In genomic region chr16:25960345-25960744, GRCm38 (mm10) we compare ENCODE assay signal across 12 mouse cellular contexts.
DNase-seq lines count a peak whose midpoint lies in the region; ATAC-seq and TF ChIP-seq lines count a peak whose summit lies in the region.
"Had no signal": no experiment of that assay in that cellular context is flagged by ENCODE, and none has a peak within 500 bp of the region (broad histone marks: within the 10 kb centered on the region; RNA-seq: fewer than 3 reads in every experiment).

No protein-coding gene starts in this region.

- no peak overlapping the region for H3K4me2 ChIP-seq in forebrain, embryonic 16.5 days (ENCODE audit: low read length)
- no peak overlapping the region for H3K4me2 ChIP-seq in liver, embryonic 11.5 days
- no peak overlapping the region for H3K4me2 ChIP-seq in liver, postnatal 0 days (ENCODE audit: low read depth, low read length)

- H3K4me3 ChIP-seq in forebrain, embryonic 16.5 days (replicated peaks; ENCODE audit: low read length), result no peak overlapping the region
- H3K4me3 ChIP-seq in liver, embryonic 11.5 days (ENCODE audit: low read depth, low read length), result no peak overlapping the region
- H3K4me3 ChIP-seq in liver, postnatal 0 days (ENCODE audit: low read depth, low read length), result no peak overlapping the region
- H3K4me3 ChIP-seq: erythroblast, embryonic 14.5 days had no signal

- no peaks in the 10 kb centered on the region for H3K27me3 ChIP-seq in forebrain, embryonic 16.5 days (replicated peaks; ENCODE audit: control insufficient read depth, insufficient read depth, low read length)
- H3K27me3 ChIP-seq in liver, embryonic 11.5 days (replicated peaks; ENCODE audit: control insufficient read depth, insufficient read depth, low read length), result no peaks in the 10 kb centered on the region
- no peaks in the 10 kb centered on the region for H3K27me3 ChIP-seq in liver, postnatal 0 days (ENCODE audit: insufficient read depth, low read length)

- H3K9ac ChIP-seq in forebrain, embryonic 16.5 days (replicated peaks; ENCODE audit: low read depth, low read length), result no peak overlapping the region
- no peak overlapping the region for H3K9ac ChIP-seq in liver, embryonic 11.5 days (ENCODE audit: low read depth, low read length)
- no peak overlapping the region for H3K9ac ChIP-seq in liver, postnatal 0 days (replicated peaks)

- H3K4me1 ChIP-seq in forebrain, embryonic 16.5 days (replicated peaks; ENCODE audit: control insufficient read depth, insufficient read depth, low read length), result peaks cover 5% of the 10 kb centered on the region; the same call in 1 of the 2 replicates
- H3K4me1 ChIP-seq in liver, embryonic 11.5 days (replicated peaks; ENCODE audit: control insufficient read depth, insufficient read depth, low read length), result no peaks in the 10 kb centered on the region
- no peaks in the 10 kb centered on the region for H3K4me1 ChIP-seq in liver, postnatal 0 days (ENCODE audit: insufficient read depth)

- no peaks in the 10 kb centered on the region for H3K36me3 ChIP-seq in forebrain, embryonic 16.5 days (ENCODE audit: control insufficient read depth, insufficient read depth)
- no peaks in the 10 kb centered on the region for H3K36me3 ChIP-seq in liver, embryonic 11.5 days (ENCODE audit: control insufficient read depth, insufficient read depth, low read length)
- H3K36me3 ChIP-seq in liver, postnatal 0 days (replicated peaks; ENCODE audit: insufficient read depth, low read length), result no peaks in the 10 kb centered on the region

- no peak for TF ChIP-seq CTCF in brain, embryonic 14.5 days (IDR thresholded peaks at IDR 0.05; ENCODE audit: borderline replicate concordance, extremely low read depth, insufficient read depth, insufficient read length)
- no peak for TF ChIP-seq CTCF in liver, postnatal 0 days (IDR thresholded peaks at IDR 0.05; ENCODE audit: low read depth)

- no peaks in the 10 kb centered on the region for H3K9me3 ChIP-seq in forebrain, embryonic 16.5 days (ENCODE audit: control insufficient read depth, low read length)
- H3K9me3 ChIP-seq in liver, embryonic 11.5 days (ENCODE audit: control insufficient read depth, low read length), result no peaks in the 10 kb centered on the region
- no peaks in the 10 kb centered on the region for H3K9me3 ChIP-seq in liver, postnatal 0 days (ENCODE audit: low read length)

- peak; percentile 87 for DNase-seq in brain, embryonic 14.5 days (ENCODE audit: low read depth)
- peak; percentile 82 for DNase-seq in layer of hippocampus, adult 9-11 months
- peak; percentile 67 for DNase-seq in left cerebral cortex, postnatal 4 days
- no peak for DNase-seq in testis, postnatal 14 days (ENCODE audit: low spot score)
- no peak for DNase-seq in liver, embryonic 11.5 days (ENCODE audit: low spot score)
- no peak for DNase-seq in liver, postnatal 0 days
- DNase-seq: heart, adult 18-20 months; midbrain, embryonic 14.5 days; thymus, postnatal 14 days had no signal

- 59% methylated on average over 7 of the region's 7 CpGs for WGBS in forebrain, embryonic 16.5 days
- WGBS in liver, embryonic 11.5 days, result 94% methylated on average over 7 of the region's 7 CpGs
- WGBS in liver, postnatal 0 days (ENCODE audit: insufficient replicate concordance), result 79% methylated on average over 7 of the region's 7 CpGs

- ATAC-seq in forebrain, embryonic 16.5 days, result peak; percentile 89
- ATAC-seq in liver, embryonic 11.5 days (replicated peaks; ENCODE audit: low FRiP score), result no peak
- no peak for ATAC-seq in liver, postnatal 0 days
- ATAC-seq: lung, postnatal 0 days had no signal

- H3K27ac ChIP-seq in forebrain, embryonic 16.5 days (ENCODE audit: low read length), result no peak overlapping the region
- no peak overlapping the region for H3K27ac ChIP-seq in liver, embryonic 11.5 days (ENCODE audit: low read depth, low read length)
- H3K27ac ChIP-seq in liver, postnatal 0 days (ENCODE audit: low read depth), result no peak overlapping the region

- intact Hi-C loops in left cerebral cortex, postnatal 4 days (cut with DNase I), result loop anchor here (5.0 to 10.0 kb wide), 2 partner anchors 583 to 1184 kb away; no protein-coding TSS in a partner anchor

- TF ChIP-seq EP300 in liver, postnatal 0 days (IDR thresholded peaks at IDR 0.05; ENCODE audit: low read depth), result no peak

- no peak for TF ChIP-seq POLR2A in brain, embryonic 14.5 days (IDR thresholded peaks at IDR 0.05; ENCODE audit: borderline replicate concordance, extremely low read depth, insufficient read depth, insufficient read length, poor library complexity, severe bottlenecking)

Comparison
In these comparisons a context has a peak if more than half of its experiments do, and no peak if none do; other contexts are left out.
1. DNase-seq: peak in brain, embryonic 14.5 days (single experiment), layer of hippocampus, adult 9-11 months (single experiment) and left cerebral cortex, postnatal 4 days (single experiment); none in testis, postnatal 14 days (single experiment), liver, embryonic 11.5 days (single experiment) and liver, postnatal 0 days (single experiment).